Mouse (Mus musculus): ENCODE data around the gene Rbfox2. TPM values are rescaled to one million over a fixed set of nuclear protein-coding genes. Genes with fewer than 3 reads are reported as not detected.

Gene Rbfox2
- total and polyA plus RNA-seq, 3 experiments, result 0.89 TPM; not detected in 2

DNA sequence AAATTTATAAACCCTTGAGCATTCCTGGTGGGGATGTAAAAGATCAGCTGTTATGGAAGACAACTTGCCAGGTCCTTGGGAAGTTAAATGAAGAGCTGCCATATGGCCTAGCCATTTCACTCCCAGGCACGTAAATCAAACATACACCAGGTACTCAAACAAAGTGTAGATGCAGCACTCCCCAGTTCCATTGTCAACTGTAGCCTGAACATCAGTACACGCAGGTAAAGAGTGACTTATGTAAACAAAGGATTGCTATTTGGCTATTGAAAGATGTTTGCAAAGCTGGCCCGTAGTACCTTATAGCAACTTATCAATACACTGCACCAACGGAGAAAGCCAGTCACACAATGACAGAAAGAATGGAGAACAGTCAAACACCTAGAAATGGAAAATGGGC, 67.2 kb downstream of the Rbfox2 start:
- dilution Hi-C loops (cut with MboI; ENCODE audit: extremely low pct_ligation_motif_present, extremely low pct_unique_long_range_greater_than_20kb, low sequenced_read_pairs) (no loop called here), in situ Hi-C loops (cut with MboI; ENCODE audit: low pct_ligation_motif_present, low pct_unique_long_range_greater_than_20kb, low sequenced_read_pairs) (no loop called here)
- H3K79me2 ChIP-seq (replicated peaks; ENCODE audit: control insufficient read depth, extremely low read depth, insufficient read depth, poor library complexity, severe bottlenecking), result no peaks in the 10 kb centered on the region
- no peak overlapping the region for H3K9ac ChIP-seq (ENCODE audit: insufficient read depth, low read depth)
- H3K27ac ChIP-seq (ENCODE audit: insufficient read depth, low read depth), result no peak overlapping the region
- no peaks in the 10 kb centered on the region for H3K9me3 ChIP-seq (replicated peaks; ENCODE audit: low read length)
- no peak overlapping the region for H3K4me2 ChIP-seq (ENCODE audit: insufficient read depth, low read depth, poor library complexity, severe bottlenecking)
- TF ChIP-seq BHLHE40 (IDR thresholded peaks at IDR 0.05; ENCODE audit: low read depth, low read length) (no peak), POLR2A (IDR thresholded peaks at IDR 0.05; ENCODE audit: low read depth, low read length) (no peak), HCFC1 (IDR thresholded peaks at IDR 0.05; ENCODE audit: low read depth, low read length) (no peak)
- no peak overlapping the region for H3K4me3 ChIP-seq (replicated peaks in 1 of 3; ENCODE audit: low read depth in 2 of 3, low read length in 2 of 3, poor library complexity in 1 of 3)
- H3K4me1 ChIP-seq (ENCODE audit: control insufficient read depth in 1 of 2, insufficient read depth in 2 of 2), result no peaks in the 10 kb centered on the region
- H3K36me3 ChIP-seq (replicated peaks in 1 of 2; ENCODE audit: control insufficient read depth in 1 of 2, insufficient read depth in 1 of 2, low read length in 1 of 2), result no peaks in the 10 kb centered on the region
- no peak for DNase-seq (ENCODE audit: extremely low read depth)
- H3K27me3 ChIP-seq (replicated peaks), result peaks cover 92% of the 10 kb centered on the region

DNA sequence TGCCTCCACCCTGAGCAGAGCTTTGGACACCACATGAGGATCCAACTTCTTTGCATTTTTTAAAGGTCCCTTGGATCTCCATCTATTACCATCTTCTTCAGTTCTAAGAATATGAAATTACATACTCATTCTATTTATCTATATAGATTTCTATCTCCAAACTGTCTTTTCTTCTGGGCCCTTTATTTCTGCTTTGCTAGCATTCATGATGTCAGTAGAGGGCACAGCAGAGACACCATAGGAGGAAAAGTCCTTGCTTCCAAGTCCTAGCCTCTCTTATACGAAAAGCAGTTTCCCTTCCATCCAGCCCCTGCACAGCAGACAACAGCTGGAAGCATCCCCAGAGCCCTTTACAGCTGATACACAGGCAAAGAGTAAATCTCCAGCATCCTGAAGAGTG, 69.1 kb downstream of the Rbfox2 start:
- H3K4me3 ChIP-seq (replicated peaks in 1 of 3; ENCODE audit: low read depth in 2 of 3, low read length in 2 of 3, poor library complexity in 1 of 3), result no peak overlapping the region
- no peaks in the 10 kb centered on the region for H3K79me2 ChIP-seq (replicated peaks; ENCODE audit: control insufficient read depth, extremely low read depth, insufficient read depth, poor library complexity, severe bottlenecking)
- H3K4me1 ChIP-seq (ENCODE audit: control insufficient read depth in 1 of 2, insufficient read depth in 2 of 2), result no peaks in the 10 kb centered on the region
- H3K27ac ChIP-seq (ENCODE audit: insufficient read depth, low read depth), result no peak overlapping the region
- no peak overlapping the region for H3K9ac ChIP-seq (ENCODE audit: insufficient read depth, low read depth)
- H3K9me3 ChIP-seq (replicated peaks; ENCODE audit: low read length), result no peaks in the 10 kb centered on the region
- no peak for DNase-seq (ENCODE audit: extremely low read depth)
- dilution Hi-C loops (cut with MboI; ENCODE audit: extremely low pct_ligation_motif_present, extremely low pct_unique_long_range_greater_than_20kb, low sequenced_read_pairs) (no loop called here), in situ Hi-C loops (cut with MboI; ENCODE audit: low pct_ligation_motif_present, low pct_unique_long_range_greater_than_20kb, low sequenced_read_pairs) (no loop called here)
- TF ChIP-seq NELFE (IDR thresholded peaks at IDR 0.05; ENCODE audit: low read depth, low read length), result no peak
- TF ChIP-seq CHD2 (IDR thresholded peaks at IDR 0.05; ENCODE audit: low read length), result no peak
- TF ChIP-seq GABPA (IDR thresholded peaks at IDR 0.05; ENCODE audit: insufficient replicate concordance, low read depth, low read length), result no peak
- TF ChIP-seq UBTF (IDR thresholded peaks at IDR 0.05; ENCODE audit: low read depth, low read length), result no peak
- TF ChIP-seq IRF4 (IDR thresholded peaks at IDR 0.05; ENCODE audit: low read depth, low read length), result no peak
- no peak for TF ChIP-seq RAD21 (IDR thresholded peaks at IDR 0.05; ENCODE audit: low read depth, low read length)
- no peak for TF ChIP-seq ETS1 (conservative IDR thresholded peaks at IDR 0.05; ENCODE audit: low read depth, low read length)
- no peak for TF ChIP-seq ZKSCAN1 (IDR thresholded peaks at IDR 0.05; ENCODE audit: borderline replicate concordance, low read depth, low read length)
- no peak for TF ChIP-seq EP300 (IDR thresholded peaks at IDR 0.05; ENCODE audit: low read length)
- no peak for TF ChIP-seq SIN3A (IDR thresholded peaks at IDR 0.05; ENCODE audit: low read length)
- no peak for TF ChIP-seq MAFK (IDR thresholded peaks at IDR 0.05; ENCODE audit: insufficient replicate concordance, low read length)
- no peak for TF ChIP-seq PAX5 (IDR thresholded peaks at IDR 0.05; ENCODE audit: low read length)
- TF ChIP-seq POLR2AphosphoS2 (IDR thresholded peaks at IDR 0.05; ENCODE audit: low read depth, low read length), result no peak
- TF ChIP-seq E2F4 (IDR thresholded peaks at IDR 0.05; ENCODE audit: insufficient replicate concordance, low read depth, low read length), result no peak
- no peak for TF ChIP-seq MYC (IDR thresholded peaks at IDR 0.05; ENCODE audit: low read depth, low read length)
- no peak for TF ChIP-seq MEF2A (IDR thresholded peaks at IDR 0.05; ENCODE audit: borderline replicate concordance, low read depth, low read length)
- H3K4me2 ChIP-seq (ENCODE audit: insufficient read depth, low read depth, poor library complexity, severe bottlenecking), result no peak overlapping the region
- no peaks in the 10 kb centered on the region for H3K36me3 ChIP-seq (replicated peaks in 1 of 2; ENCODE audit: control insufficient read depth in 1 of 2, insufficient read depth in 1 of 2, low read length in 1 of 2)
- peaks cover 90% of the 10 kb centered on the region for H3K27me3 ChIP-seq (replicated peaks)
